Mouse (Mus musculus) neural tube, embryonic 15.5 days (tissue): ENCODE results near the gene Mapk13. TPM values are rescaled to one million over a fixed set of nuclear protein-coding genes. Genes with fewer than 3 reads are reported as not detected.

Experiments used
- ATAC-seq: fragments of 200-750 bp; cut with Nextera tagmentation; 2 replicates; pipeline ENCODE4 v1.8.0; 2017; ENCODE audit warnings: mild to moderate bottlenecking, moderate TSS enrichment, moderate library complexity; ENCODE audit not compliant: low FRiP score
- H3K27ac ChIP-seq: fragments of 300-500 bp; sonication (generic); replicated peaks from 2 replicates; pipeline ENCODE4 v1.5.1; 2015; ENCODE audit warnings: mild to moderate bottlenecking, inconsistent platforms
- H3K27me3 ChIP-seq: fragments of 300-500 bp; sonication (generic); replicated peaks from 2 replicates; pipeline ENCODE4 v1.6.1; 2015; ENCODE audit warnings: inconsistent platforms
- H3K36me3 ChIP-seq: fragments of 300-500 bp; sonication (generic); 2 replicates; pipeline ENCODE4 v1.6.1; 2015; ENCODE audit warnings: inconsistent platforms
- H3K4me1 ChIP-seq: fragments of 300-500 bp; sonication (generic); 2 replicates; pipeline ENCODE4 v1.6.1; 2015; ENCODE audit warnings: inconsistent platforms
- H3K4me2 ChIP-seq: fragments of 300-500 bp; sonication (generic); 2 replicates; pipeline ENCODE4 v1.6.1; 2015; ENCODE audit warnings: inconsistent platforms, mild to moderate bottlenecking, moderate library complexity
- H3K4me3 ChIP-seq: fragments of 300-500 bp; sonication (generic); replicated peaks from 2 replicates; pipeline ENCODE4 v1.5.1; 2015; ENCODE audit warnings: mild to moderate bottlenecking, inconsistent platforms
- H3K9ac ChIP-seq: fragments of 300-500 bp; sonication (generic); replicated peaks from 2 replicates; pipeline ENCODE4 v1.6.1; 2015; ENCODE audit warnings: mild to moderate bottlenecking, inconsistent platforms
- H3K9me3 ChIP-seq: fragments of 300-500 bp; sonication (generic); replicated peaks from 2 replicates; pipeline ENCODE4 v1.6.1; 2016; ENCODE audit warnings: inconsistent platforms
- WGBS: fragments of 180-500 bp; shearing (Covaris S2); methylation state at CpG from one replicate; pipeline ENCODE4 v1.1.7; 2015; ENCODE audit warnings: mixed read lengths; 5-methylcytosine and 5-hydroxymethylcytosine counted together
- polyA plus RNA-seq: library from polyadenylated mRNA; unstranded; fragments of >200 nt; fragmentation: Nextera tagmentation; extraction: Ambion mirVana; gene quantifications from 2 replicates; pipeline ENCODE4 v1.2.1, GENCODE M21; 2015

Mapk13 gene
- polyA plus RNA-seq, 1 experiment from 2014 or later = 1.2 TPM

- no peaks in the 10 kb centered on the region for H3K9me3 ChIP-seq
- H3K4me2 ChIP-seq = no peak overlapping the region
- WGBS = 97% methylated on average over 25 of the region's 25 CpGs
- H3K27me3 ChIP-seq = no peaks in the 10 kb centered on the region
- H3K36me3 ChIP-seq = peaks cover 89% of the 10 kb centered on the region
- H3K9ac ChIP-seq = no peak overlapping the region
- H3K27ac ChIP-seq = no peak overlapping the region
- no peak for ATAC-seq
- no peaks in the 10 kb centered on the region for H3K4me1 ChIP-seq
- no peak overlapping the region for H3K4me3 ChIP-seq
Measured at GRCm38 (mm10) chr17:28816875-28817811, 48.0 kb downstream of the Mapk13 start.

GRCm38 (mm10) chr17:28820189-28820588, 51.1 kb downstream of the Mapk13 start:
- Histone ChIP-seq H3K27me3 (no peaks in the 10 kb centered on the region), H3K9ac (no peak overlapping the region), H3K4me1 (no peaks in the 10 kb centered on the region), H3K27ac (no peak overlapping the region), H3K4me2 (no peak overlapping the region), H3K4me3 (no peak overlapping the region), H3K36me3 (peaks cover 92% of the 10 kb centered on the region), H3K9me3 (no peaks in the 10 kb centered on the region)
- ATAC-seq = no peak
- 72% methylated on average over 2 of the region's 2 CpGs for WGBS

- H3K27ac ChIP-seq = no peak overlapping the region
- no peak overlapping the region for H3K4me3 ChIP-seq
- no peaks in the 10 kb centered on the region for H3K9me3 ChIP-seq
- 91% methylated on average over 13 of the region's 13 CpGs for WGBS
- ATAC-seq = no peak
- H3K36me3 ChIP-seq = peaks cover 92% of the 10 kb centered on the region
- no peaks in the 10 kb centered on the region for H3K4me1 ChIP-seq
- no peak overlapping the region for H3K4me2 ChIP-seq
- H3K27me3 ChIP-seq = no peaks in the 10 kb centered on the region
- H3K9ac ChIP-seq = no peak overlapping the region
Measured at GRCm38 (mm10) chr17:28823004-28823745, 54.1 kb downstream of the Mapk13 start.

- WGBS = 82% methylated on average over 11 of the region's 11 CpGs
- H3K9ac ChIP-seq = no peak overlapping the region
- no peak for ATAC-seq
- no peaks in the 10 kb centered on the region for H3K27me3 ChIP-seq
- no peak overlapping the region for H3K4me2 ChIP-seq
- H3K4me3 ChIP-seq = no peak overlapping the region
- peaks cover 92% of the 10 kb centered on the region for H3K36me3 ChIP-seq
- no peak overlapping the region for H3K27ac ChIP-seq
- no peaks in the 10 kb centered on the region for H3K4me1 ChIP-seq
- no peaks in the 10 kb centered on the region for H3K9me3 ChIP-seq
Measured at GRCm38 (mm10) chr17:28823749-28824148, 54.7 kb downstream of the Mapk13 start.

GRCm38 (mm10) chr17:28824896-28825295, 55.8 kb downstream of the Mapk13 start:
- Histone ChIP-seq H3K4me2 (no peak overlapping the region), H3K27me3 (no peaks in the 10 kb centered on the region), H3K36me3 (peaks cover 95% of the 10 kb centered on the region), H3K4me3 (no peak overlapping the region), H3K9ac (no peak overlapping the region), H3K27ac (no peak overlapping the region), H3K4me1 (no peaks in the 10 kb centered on the region), H3K9me3 (no peaks in the 10 kb centered on the region)
- no peak for ATAC-seq
- WGBS = 87% methylated on average over 6 of the region's 6 CpGs

GRCm38 (mm10) chr17:28825359-28826041, 56.4 kb downstream of the Mapk13 start:
- Histone ChIP-seq H3K9ac (no peak overlapping the region), H3K36me3 (peaks cover 96% of the 10 kb centered on the region)
- WGBS = 87% methylated on average over 6 of the region's 6 CpGs

GRCm38 (mm10) chr17:28827665-28828231, 58.7 kb downstream of the Mapk13 start:
- no peaks in the 10 kb centered on the region for H3K9me3 ChIP-seq
- no peaks in the 10 kb centered on the region for H3K4me1 ChIP-seq
- H3K4me3 ChIP-seq = no peak overlapping the region
- no peak overlapping the region for H3K4me2 ChIP-seq
- no peaks in the 10 kb centered on the region for H3K27me3 ChIP-seq
- no peak overlapping the region for H3K9ac ChIP-seq
- 91% methylated on average over 8 of the region's 8 CpGs for WGBS
- no peak for ATAC-seq
- peaks cover 95% of the 10 kb centered on the region for H3K36me3 ChIP-seq
- H3K27ac ChIP-seq = no peak overlapping the region

More at GRCm38 (mm10) chr17:28825359-28826041, 56.4 kb downstream of the Mapk13 start:
- ATAC-seq = no peak
- Histone ChIP-seq H3K4me2 (no peak overlapping the region), H3K9me3 (no peaks in the 10 kb centered on the region), H3K27me3 (no peaks in the 10 kb centered on the region), H3K4me1 (no peaks in the 10 kb centered on the region), H3K4me3 (no peak overlapping the region), H3K27ac (no peak overlapping the region)

- H3K4me3 ChIP-seq = no peak overlapping the region
- H3K4me2 ChIP-seq = no peak overlapping the region
- H3K9ac ChIP-seq = no peak overlapping the region
- H3K27ac ChIP-seq = no peak overlapping the region
- no peaks in the 10 kb centered on the region for H3K4me1 ChIP-seq
- H3K9me3 ChIP-seq = no peaks in the 10 kb centered on the region
- 94% methylated on average over 14 of the region's 14 CpGs for WGBS
- ATAC-seq = no peak
- peaks cover 89% of the 10 kb centered on the region for H3K36me3 ChIP-seq
- no peaks in the 10 kb centered on the region for H3K27me3 ChIP-seq
Measured at GRCm38 (mm10) chr17:28829120-28829519, 60.0 kb downstream of the Mapk13 start.

Other genes starting within 250 kb of the Mapk13 start
- gene Armc12, start 238.5 kb upstream of the Mapk13 start, polyA plus RNA-seq = not detected in 2 replicates
- gene Clpsl2, start 219.9 kb upstream of the Mapk13 start, polyA plus RNA-seq = not detected in 2 replicates
- 20.5 TPM in 1 of 2 replicates, not detected in the other for gene Clps, start 208.5 kb upstream of the Mapk13 start, polyA plus RNA-seq
- 17.5 and 20.2 TPM in 2 replicates for gene Lhfpl5, start 193.7 kb upstream of the Mapk13 start, polyA plus RNA-seq
- 85.4 and 90.7 TPM in 2 replicates for gene Srpk1, start 146.6 kb upstream of the Mapk13 start, polyA plus RNA-seq
- 0.88 and 1.0 TPM in 2 replicates for gene Slc26a8, start 79.1 kb upstream of the Mapk13 start, polyA plus RNA-seq
- 25.2 and 31.0 TPM in 2 replicates for gene Mapk14, start 78.0 kb upstream of the Mapk13 start, polyA plus RNA-seq
- 2.7 and 3.0 TPM in 2 replicates for gene AC170998.1, start 43.2 kb upstream of the Mapk13 start, polyA plus RNA-seq
- gene Brpf3, start 31.8 kb downstream of the Mapk13 start, polyA plus RNA-seq = 7.0 and 10.9 TPM in 2 replicates
- gene Pnpla1, start 89.1 kb downstream of the Mapk13 start, polyA plus RNA-seq = 0.06 and 0.15 TPM in 2 replicates
- 1.1 and 1.6 TPM in 2 replicates for gene 4930539E08Rik, start 146.0 kb downstream of the Mapk13 start, polyA plus RNA-seq
- 0.24 TPM in 1 of 2 replicates, not detected in the other for gene Pxt1, start 174.5 kb downstream of the Mapk13 start, polyA plus RNA-seq
- gene Kctd20, start 182.7 kb downstream of the Mapk13 start, polyA plus RNA-seq = 78.9 and 81.3 TPM in 2 replicates
- 81.2 and 82.1 TPM in 2 replicates for gene Stk38, start 238.7 kb downstream of the Mapk13 start, polyA plus RNA-seq